Mouse (Mus musculus) MEL (cell line): ENCODE measurements around the gene Hectd3. TPM values are rescaled to one million over a fixed set of nuclear protein-coding genes. Genes with fewer than 3 reads are reported as not detected.
A peak's percentile ranks its signal among the peaks of the same experiment; 100 is the strongest.

Experiments used
- DNase-seq: peaks from one replicate; pipeline ENCODE4 v3.0.0; 2011; ENCODE audit warnings: low read depth, low spot score
- H3K27ac ChIP-seq: 2 replicates; pipeline ENCODE4 v1.5.1; 2012; ENCODE audit warnings: low read depth, mild to moderate bottlenecking, control low read depth, low read length, moderate library complexity; ENCODE audit not compliant: control insufficient read depth
- H3K27me3 ChIP-seq, 2 experiments: fragments of 150-350 bp in 1 of 2; sonication (generic) in 1 of 2; 2 replicates each; pipeline ENCODE4 v1.6.1; 2012; ENCODE audit warnings: low read length in 2 of 2, mild to moderate bottlenecking in 2 of 2, improper control_type of control experiment in 1 of 2, moderate library complexity in 1 of 2; ENCODE audit not compliant: insufficient read depth in 2 of 2, control insufficient read depth in 1 of 2
- H3K36me3 ChIP-seq, 2 experiments: 2 replicates each; pipeline ENCODE4 v1.6.1; 2012 to 2014; ENCODE audit warnings: low read length in 2 of 2, improper control_type of control experiment in 1 of 2, inconsistent platforms in 1 of 2, mild to moderate bottlenecking in 1 of 2; ENCODE audit not compliant: insufficient read depth in 2 of 2, control insufficient read depth in 1 of 2
- H3K4me1 ChIP-seq, 2 experiments: fragments of 150-350 bp in 1 of 2; sonication (generic) in 1 of 2; 2 replicates each; pipeline ENCODE4 v1.6.1; 2012; ENCODE audit warnings: low read length in 2 of 2, improper control_type of control experiment in 1 of 2, mild to moderate bottlenecking in 1 of 2; ENCODE audit not compliant: insufficient read depth in 2 of 2, control insufficient read depth in 1 of 2
- H3K4me3 ChIP-seq, 2 experiments: fragments of 150-350 bp in 1 of 2; sonication (generic) in 1 of 2; 2 replicates each; pipeline ENCODE4 v1.5.1; 2012; ENCODE audit warnings: low read depth in 2 of 2, low read length in 2 of 2, mild to moderate bottlenecking in 2 of 2, moderate library complexity in 2 of 2, control low read depth in 1 of 2, improper control_type of control experiment in 1 of 2; ENCODE audit not compliant: control insufficient read depth in 1 of 2, insufficient read depth in 1 of 2
- H3K79me2 ChIP-seq: 2 replicates; pipeline ENCODE4 v1.6.1; 2012; ENCODE audit warnings: mild to moderate bottlenecking, low read length, moderate library complexity; ENCODE audit not compliant: control insufficient read depth, poor library complexity, insufficient read depth
- H3K9ac ChIP-seq: 2 replicates; pipeline ENCODE4 v1.6.1; 2012; ENCODE audit warnings: low read depth, mild to moderate bottlenecking, control low read depth, low read length, moderate library complexity; ENCODE audit not compliant: control insufficient read depth, poor library complexity, severe bottlenecking
- H3K9me3 ChIP-seq: fragments of 150-350 bp; sonication (generic); replicated peaks from 2 replicates; pipeline ENCODE4 v1.6.1; 2012; ENCODE audit warnings: mild to moderate bottlenecking, low read length, improper control_type of control experiment, moderate library complexity; ENCODE audit not compliant: insufficient read depth
- CHD2 ChIP-seq: IDR thresholded peaks from 2 replicates; pipeline ENCODE4 v1.6.1; 2011; ENCODE audit warnings: low read length, improper control_type of control experiment
- CTCF ChIP-seq, 3 experiments: IDR thresholded peaks in 2 of 3; conservative IDR thresholded peaks in 1 of 3; 2 replicates each; pipeline ENCODE4 v1.5.1; 2011 to 2012; ENCODE audit warnings: low read length in 3 of 3, low read depth in 2 of 3, mild to moderate bottlenecking in 2 of 3, improper control_type of control experiment in 1 of 3, inconsistent platforms in 1 of 3, mixed read lengths in 1 of 3, moderate library complexity in 1 of 3; ENCODE audit not compliant: control insufficient read depth in 1 of 3, insufficient read depth in 1 of 3, poor library complexity in 1 of 3, severe bottlenecking in 1 of 3
- E2F4 ChIP-seq: IDR thresholded peaks from 2 replicates; pipeline ENCODE4 v1.6.1; 2011; ENCODE audit warnings: low read depth, low read length, improper control_type of control experiment, borderline replicate concordance
- EP300 ChIP-seq, 2 experiments: IDR thresholded peaks; 2 replicates each; pipeline ENCODE4 v1.6.1; 2011; ENCODE audit warnings: improper control_type of control experiment in 2 of 2, low read length in 2 of 2, low read depth in 1 of 2, mild to moderate bottlenecking in 1 of 2
- ETS1 ChIP-seq: IDR thresholded peaks from 2 replicates; pipeline ENCODE4 v1.6.1; 2012; ENCODE audit warnings: low read depth, mild to moderate bottlenecking, inconsistent platforms, low read length, improper control_type of control experiment, moderate library complexity
- HCFC1 ChIP-seq: IDR thresholded peaks from 2 replicates; pipeline ENCODE4 v1.6.1; 2012; ENCODE audit warnings: low read depth, mild to moderate bottlenecking, inconsistent platforms, low read length, improper control_type of control experiment, moderate library complexity
- KAT2A ChIP-seq: conservative IDR thresholded peaks from 2 replicates; pipeline ENCODE4 v1.6.1; 2012; ENCODE audit warnings: low read depth, low read length, improper control_type of control experiment, inconsistent platforms
- MAFK ChIP-seq: IDR thresholded peaks from 2 replicates; pipeline ENCODE4 v1.6.1; 2011; ENCODE audit warnings: low read depth, mild to moderate bottlenecking, low read length, improper control_type of control experiment, borderline replicate concordance
- MAX ChIP-seq: IDR thresholded peaks from 2 replicates; pipeline ENCODE4 v1.6.1; 2011; ENCODE audit warnings: low read length, improper control_type of control experiment
- MEF2A ChIP-seq: IDR thresholded peaks from 2 replicates; pipeline ENCODE4 v1.6.1; 2014; ENCODE audit warnings: low read depth, mild to moderate bottlenecking, inconsistent platforms, low read length, improper control_type of control experiment; ENCODE audit not compliant: poor library complexity, insufficient replicate concordance, severe bottlenecking; ENCODE audit errors: extremely low read depth
- MXI1 ChIP-seq: IDR thresholded peaks from 2 replicates; pipeline ENCODE4 v1.6.1; 2011; ENCODE audit warnings: mild to moderate bottlenecking, low read depth, low read length, improper control_type of control experiment
- POLR2A ChIP-seq, 2 experiments: IDR thresholded peaks; 2 replicates each; pipeline ENCODE4 v1.6.1; 2011 to 2012; ENCODE audit warnings: low read length in 2 of 2, mild to moderate bottlenecking in 2 of 2, control low read depth in 1 of 2, improper control_type of control experiment in 1 of 2, low read depth in 1 of 2, moderate library complexity in 1 of 2; ENCODE audit not compliant: control insufficient read depth in 1 of 2, insufficient read depth in 1 of 2, poor library complexity in 1 of 2
- POLR2AphosphoS5 ChIP-seq: IDR thresholded peaks from 2 replicates; pipeline ENCODE4 v1.6.1; 2012; ENCODE audit warnings: low read depth, borderline replicate concordance, mild to moderate bottlenecking, inconsistent platforms, low read length, moderate library complexity, mixed read lengths
- RAD21 ChIP-seq: IDR thresholded peaks from 2 replicates; pipeline ENCODE4 v1.6.1; 2011; ENCODE audit warnings: mild to moderate bottlenecking, low read depth, low read length, improper control_type of control experiment
- RCOR1 ChIP-seq: IDR thresholded peaks from 2 replicates; pipeline ENCODE4 v1.6.1; 2012; ENCODE audit warnings: low read depth, mild to moderate bottlenecking, inconsistent platforms, low read length, improper control_type of control experiment
- SIN3A ChIP-seq: IDR thresholded peaks from 2 replicates; pipeline ENCODE4 v1.6.1; 2012; ENCODE audit warnings: low read length, improper control_type of control experiment, inconsistent platforms
- SMC3 ChIP-seq: IDR thresholded peaks from 2 replicates; pipeline ENCODE4 v1.6.1; 2011; ENCODE audit warnings: low read depth, low read length, improper control_type of control experiment
- TAL1 ChIP-seq: IDR thresholded peaks from 2 replicates; pipeline ENCODE4 v1.6.1; 2012; ENCODE audit warnings: mild to moderate bottlenecking, inconsistent platforms, low read length, moderate library complexity, mixed read lengths
- TBP ChIP-seq: IDR thresholded peaks from 2 replicates; pipeline ENCODE4 v1.8.0; 2011; ENCODE audit warnings: low read depth, low read length, improper control_type of control experiment
- TCF12 ChIP-seq: IDR thresholded peaks from 2 replicates; pipeline ENCODE4 v1.6.1; 2014; ENCODE audit warnings: low read depth, mild to moderate bottlenecking, inconsistent platforms, low read length, improper control_type of control experiment, moderate library complexity
- USF1 ChIP-seq: IDR thresholded peaks from 2 replicates; pipeline ENCODE4 v1.6.1; 2014; ENCODE audit warnings: low read depth, mild to moderate bottlenecking, inconsistent platforms, low read length, improper control_type of control experiment, moderate library complexity
- USF2 ChIP-seq, 2 experiments: IDR thresholded peaks; 2 replicates each; pipeline ENCODE4 v1.6.1; 2011 to 2012; ENCODE audit warnings: improper control_type of control experiment in 2 of 2, low read length in 2 of 2, borderline replicate concordance in 1 of 2, inconsistent platforms in 1 of 2, low read depth in 1 of 2, mild to moderate bottlenecking in 1 of 2; ENCODE audit not compliant: insufficient read depth in 1 of 2
- ZC3H11A ChIP-seq: IDR thresholded peaks from 2 replicates; pipeline ENCODE4 v1.6.1; 2012; ENCODE audit warnings: low read depth, mild to moderate bottlenecking, inconsistent platforms, low read length, improper control_type of control experiment
- ZKSCAN1 ChIP-seq: IDR thresholded peaks from 2 replicates; pipeline ENCODE4 v1.6.1; 2012; ENCODE audit warnings: low read depth, mild to moderate bottlenecking, inconsistent platforms, low read length, improper control_type of control experiment, moderate library complexity
- ZMIZ1 ChIP-seq: IDR thresholded peaks from 2 replicates; pipeline ENCODE4 v1.6.1; 2012; ENCODE audit warnings: low read depth, mild to moderate bottlenecking, inconsistent platforms, low read length, improper control_type of control experiment, moderate library complexity
- polyA plus RNA-seq, 2 experiments: library from polyadenylated mRNA; stranded (reverse) in 1 of 2; unstranded in 1 of 2; fragments of >175 nt in 1 of 2; fragments of >200 nt in 1 of 2; gene quantifications; 2 replicates each; pipeline versions ENCODE4 v1.2.1 to v1.2.4; 2012; ENCODE audit warnings: low replicate concordance in 2 of 2, low read depth in 1 of 2; ENCODE audit not compliant: insufficient read length in 2 of 2, insufficient read depth in 1 of 2, missing spikeins in 1 of 2
- total RNA-seq: library from RNA; depleted of rRNA; stranded (reverse); fragments of 300-350 nt; gene quantifications from 2 replicates; pipeline ENCODE4 v1.2.3, GENCODE M21; 2012

Hectd3 gene
- total and polyA plus RNA-seq, 3 experiments: 9.8 to 19.1 TPM; not detected in 1

DNA sequence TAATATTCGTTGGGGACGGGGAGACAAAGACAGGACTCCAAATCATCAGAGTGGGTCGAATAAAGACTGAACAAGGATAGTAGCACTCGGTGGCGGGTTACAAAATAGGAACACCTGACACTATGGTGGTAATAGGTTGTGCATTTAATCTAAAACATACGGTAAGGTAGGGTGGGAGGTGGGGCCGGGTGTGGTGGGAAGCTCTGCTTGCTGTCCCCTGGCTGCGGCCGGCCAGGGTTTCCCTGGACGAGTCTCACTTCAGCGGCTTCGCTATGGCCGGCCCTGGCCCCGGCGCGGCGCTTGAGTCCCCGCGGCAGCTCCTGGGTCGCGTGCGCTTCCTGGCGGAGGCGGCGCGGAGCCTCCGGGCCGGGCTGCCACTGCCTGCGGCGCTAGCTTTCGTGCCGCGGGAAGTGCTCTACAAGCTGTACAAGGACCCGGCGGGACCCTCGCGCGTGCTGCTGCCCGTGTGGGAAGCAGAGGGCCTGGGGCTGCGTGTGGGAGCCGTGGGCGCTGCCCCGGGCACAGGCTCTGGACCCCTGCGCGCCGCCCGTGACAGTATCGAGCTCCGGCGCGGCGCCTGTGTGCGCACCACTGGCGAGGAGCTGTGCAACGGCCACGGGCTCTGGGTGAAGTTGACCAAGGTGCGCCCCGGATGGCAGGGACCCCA lies at the start of gene Hectd3 (continued):
- peak; percentile 67 for TF ChIP-seq USF1
- no peak for TF ChIP-seq EP300 (IDR thresholded peaks at IDR 0.05; ENCODE audit: low read depth in 1 of 2, low read length in 2 of 2)
- TF ChIP-seq RAD21: no peak
- TF ChIP-seq, all 39 proteins: peak for 8

- no peaks in the 10 kb centered on the region for H3K79me2 ChIP-seq
- H3K27ac ChIP-seq: no peak overlapping the region
- TF ChIP-seq RAD21: peak; percentile 7
- TF ChIP-seq MAFK: no peak
- no peak for TF ChIP-seq CHD2
- TF ChIP-seq E2F4: no peak
- TF ChIP-seq CTCF (IDR thresholded peaks at IDR 0.05 in 2 of 3, conservative IDR thresholded peaks at IDR 0.05 in 1 of 3; ENCODE audit: control insufficient read depth in 1 of 3, insufficient read depth in 1 of 3, low read depth in 2 of 3, low read length in 3 of 3, poor library complexity in 1 of 3, severe bottlenecking in 1 of 3): peak in 2 of 3 experiments; percentile 27 to 40; a peak in 4 of 6 replicates
- TF ChIP-seq SIN3A: no peak
- TF ChIP-seq USF2 (IDR thresholded peaks at IDR 0.05; ENCODE audit: borderline replicate concordance in 1 of 2, insufficient read depth in 1 of 2, low read depth in 1 of 2, low read length in 2 of 2): no peak
- TF ChIP-seq MAX: no peak
- TF ChIP-seq HCFC1: no peak
- TF ChIP-seq ETS1: no peak
- TF ChIP-seq MXI1: no peak
- no peak for TF ChIP-seq TAL1
- TF ChIP-seq MEF2A: no peak
- no peak overlapping the region for H3K9ac ChIP-seq
- no peak overlapping the region for H3K4me3 ChIP-seq
- DNase-seq: peak; percentile 18
- no peaks in the 10 kb centered on the region for H3K9me3 ChIP-seq
- H3K27me3 ChIP-seq: peaks cover 8 to 13% of the 10 kb centered on the region in 2 experiments
- H3K36me3 ChIP-seq: no peaks in the 10 kb centered on the region
- H3K4me1 ChIP-seq: no peaks in the 10 kb centered on the region
Observed at GRCm38 (mm10) chr4:116951642-116952041, 43.5 kb upstream of the Hectd3 start.

DNA sequence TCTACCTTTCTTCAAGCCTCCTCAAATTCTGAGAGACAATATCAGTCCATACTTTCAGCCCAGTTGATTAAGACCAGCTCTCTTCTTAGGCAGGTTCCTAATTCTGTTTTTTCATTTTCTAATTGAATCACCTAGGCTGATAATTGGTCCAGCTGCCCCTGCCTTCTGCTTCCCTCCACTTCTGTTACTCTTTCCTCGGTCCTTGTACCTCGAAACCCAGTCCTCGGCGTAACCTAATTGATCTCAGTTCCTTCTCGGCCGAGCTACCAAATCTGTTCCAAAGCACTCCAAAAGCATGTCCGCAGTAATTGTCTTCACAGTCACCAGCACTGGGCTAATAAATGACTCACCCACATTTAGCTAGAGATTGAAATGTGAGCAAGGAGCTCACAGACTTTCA lies 40.2 kb upstream of the Hectd3 start:
- H3K4me1 ChIP-seq: no peaks in the 10 kb centered on the region
- no peaks in the 10 kb centered on the region for H3K79me2 ChIP-seq
- TF ChIP-seq CHD2 (no peak), TBP (no peak), RAD21 (no peak), E2F4 (no peak), ZMIZ1 (no peak), MAFK (no peak), USF2 (IDR thresholded peaks at IDR 0.05; ENCODE audit: borderline replicate concordance in 1 of 2, insufficient read depth in 1 of 2, low read depth in 1 of 2, low read length in 2 of 2) (no peak), TCF12 (no peak), POLR2AphosphoS5 (no peak), ZC3H11A (no peak), MXI1 (no peak), KAT2A (no peak), RCOR1 (no peak), POLR2A (IDR thresholded peaks at IDR 0.05; ENCODE audit: control insufficient read depth in 1 of 2, insufficient read depth in 1 of 2, low read depth in 1 of 2, low read length in 2 of 2, poor library complexity in 1 of 2) (no peak), EP300 (IDR thresholded peaks at IDR 0.05; ENCODE audit: low read depth in 1 of 2, low read length in 2 of 2) (no peak), SMC3 (no peak), ZKSCAN1 (no peak)
- no peaks in the 10 kb centered on the region for H3K9me3 ChIP-seq
- no peak overlapping the region for H3K27ac ChIP-seq
- H3K4me3 ChIP-seq: no peak overlapping the region
- H3K36me3 ChIP-seq: no peaks in the 10 kb centered on the region
- no peak overlapping the region for H3K9ac ChIP-seq
- H3K27me3 ChIP-seq: peaks cover 5 to 11% of the 10 kb centered on the region in 2 experiments
- DNase-seq: no peak
